Mouse (Mus musculus) neural tube, embryonic 12.5 days (tissue): ENCODE measurements around the gene Gm21887. TPM values are rescaled to one million over a fixed set of nuclear protein-coding genes. Genes with fewer than 3 reads are reported as not detected.
A peak's percentile ranks its signal among the peaks of the same experiment; 100 is the strongest.
"Not testable (repeated sequence)": the region's sequence is repeated elsewhere in the genome, so short reads cannot be mapped to it uniquely, and the experiment has no call there.

Experiments
- ATAC-seq: fragments of 200-750 bp; cut with Nextera tagmentation; 2 replicates; pipeline ENCODE4 v1.8.0; 2017; ENCODE audit warnings: low read depth, mild to moderate bottlenecking, moderate TSS enrichment, moderate library complexity; ENCODE audit not compliant: low FRiP score
- H3K27ac ChIP-seq: fragments of 300-500 bp; sonication (generic); 2 replicates; pipeline ENCODE4 v1.5.1; 2016
- H3K27me3 ChIP-seq: fragments of 300-500 bp; sonication (generic); replicated peaks from 2 replicates; pipeline ENCODE4 v1.6.1; 2016; ENCODE audit warnings: mild to moderate bottlenecking
- H3K36me3 ChIP-seq: fragments of 300-500 bp; sonication (generic); 2 replicates; pipeline ENCODE4 v1.6.1; 2016; ENCODE audit warnings: mild to moderate bottlenecking
- H3K4me1 ChIP-seq: fragments of 300-500 bp; sonication (generic); 2 replicates; pipeline ENCODE4 v1.6.1; 2016
- H3K4me2 ChIP-seq: fragments of 300-500 bp; sonication (generic); replicated peaks from 2 replicates; pipeline ENCODE4 v1.6.1; 2016; ENCODE audit warnings: mild to moderate bottlenecking
- H3K4me3 ChIP-seq: fragments of 300-500 bp; sonication (generic); 2 replicates; pipeline ENCODE4 v1.5.1; 2016
- H3K9ac ChIP-seq: fragments of 300-500 bp; sonication (generic); 2 replicates; pipeline ENCODE4 v1.6.1; 2016; ENCODE audit warnings: mild to moderate bottlenecking
- H3K9me3 ChIP-seq: fragments of 300-500 bp; sonication (generic); 2 replicates; pipeline ENCODE4 v1.6.1; 2016; ENCODE audit warnings: mild to moderate bottlenecking
- WGBS: fragments of 180-500 bp; shearing (Covaris S2); methylation state at CpG from one replicate; pipeline ENCODE4 v1.1.7; 2016; 5-methylcytosine and 5-hydroxymethylcytosine counted together
- polyA plus RNA-seq: library from polyadenylated mRNA; unstranded; fragments of >200 nt; fragmentation: Nextera tagmentation; extraction: Ambion mirVana; gene quantifications from 2 replicates; pipeline ENCODE4 v1.2.1, GENCODE M21; 2016

Gm21887 gene
- polyA plus RNA-seq, 1 experiment from 2014 or later = 240 TPM

- H3K9ac ChIP-seq, H3K27ac ChIP-seq, H3K27me3 ChIP-seq, H3K4me1 ChIP-seq: not testable (repeated sequence)
- WGBS = 58% methylated on average over 51 of the region's 51 CpGs
- peaks cover 66% of the 10 kb centered on the region for H3K36me3 ChIP-seq
- H3K4me2 ChIP-seq = peak overlapping the region; percentile 29
- peak overlapping the region; percentile 1; the same call in 1 of the 2 replicates for H3K4me3 ChIP-seq
- peak; percentile 93 for ATAC-seq
- H3K9me3 ChIP-seq = peaks cover 69% of the 10 kb centered on the region
These were observed 22.7 kb upstream of the Gm21887 start for GRCm38 (mm10) chrX:169986519-169987367.

DNA sequence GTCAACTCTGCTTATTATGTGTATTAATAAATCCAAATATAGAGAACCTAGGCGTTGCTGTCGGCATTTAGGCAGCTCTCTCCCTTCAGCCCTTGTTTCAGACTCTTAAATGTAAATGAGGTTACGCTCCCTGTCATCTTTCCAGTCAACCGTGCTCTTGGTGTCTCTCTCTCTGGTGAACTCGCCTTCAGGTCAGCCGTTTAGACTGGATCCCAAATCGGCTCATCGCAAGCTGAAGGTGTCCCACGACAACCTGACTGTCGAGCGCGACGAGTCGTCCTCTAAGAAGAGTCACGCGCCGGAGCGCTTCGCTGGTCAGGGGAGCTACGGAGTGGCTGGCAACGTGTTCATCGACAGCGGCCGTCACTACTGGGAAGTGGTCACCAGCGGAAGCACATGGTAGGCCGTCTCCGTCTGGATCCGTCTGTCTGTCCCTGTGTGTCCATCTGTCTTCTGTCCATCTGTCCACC lies 22.1 kb upstream of the Gm21887 start:
- peak; percentile 11 for ATAC-seq
- H3K9me3 ChIP-seq = peaks cover 63% of the 10 kb centered on the region
- H3K4me1 ChIP-seq, H3K27ac ChIP-seq, H3K9ac ChIP-seq, H3K27me3 ChIP-seq, H3K4me3 ChIP-seq, H3K4me2 ChIP-seq: not testable (repeated sequence)
- H3K36me3 ChIP-seq = peaks cover 59% of the 10 kb centered on the region
- 88% methylated on average over 28 of the region's 28 CpGs for WGBS

DNA sequence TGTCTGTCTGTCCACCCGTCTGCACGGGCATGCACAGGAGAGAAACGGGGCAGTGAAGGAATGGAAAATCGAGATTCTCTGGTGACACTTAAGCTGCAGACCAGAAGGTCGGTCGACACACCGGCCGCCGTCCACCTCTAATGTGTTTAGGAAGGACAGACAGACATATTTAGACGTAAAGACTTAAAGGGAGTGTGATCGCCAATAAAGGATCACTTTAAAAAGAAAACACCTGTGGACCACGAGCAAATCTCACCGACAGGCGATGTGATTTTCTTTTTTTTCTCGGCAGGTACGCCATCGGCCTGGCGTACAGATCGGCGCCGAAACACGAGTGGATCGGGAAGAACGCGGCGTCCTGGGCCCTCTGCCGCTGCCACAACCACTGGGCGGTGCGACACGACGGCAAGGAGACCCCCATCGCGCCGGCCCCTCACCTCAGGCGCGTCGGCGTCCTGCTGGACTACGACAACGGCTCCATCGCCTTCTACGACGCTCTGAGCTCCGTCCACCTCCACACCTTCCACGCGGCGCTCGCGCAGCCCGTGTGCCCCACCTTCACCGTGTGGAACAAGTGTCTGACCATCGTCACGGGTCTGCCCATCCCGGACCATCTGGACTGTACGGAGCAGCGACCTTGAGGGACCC lies 20.8 kb upstream of the Gm21887 start:
- Histone ChIP-seq H3K36me3 (peaks cover 48% of the 10 kb centered on the region), H3K4me3 (0 out of 2 replicates have a peak overlapping the region, but pooled peaks have one; percentile 0), H3K9me3 (peaks cover 50% of the 10 kb centered on the region)
- H3K4me2 ChIP-seq, H3K9ac ChIP-seq, H3K4me1 ChIP-seq, H3K27me3 ChIP-seq, H3K27ac ChIP-seq: not testable (repeated sequence)
- peak; percentile 7; the same call in 1 of the 2 replicates for ATAC-seq
- WGBS = 93% methylated on average over 56 of the region's 56 CpGs

DNA sequence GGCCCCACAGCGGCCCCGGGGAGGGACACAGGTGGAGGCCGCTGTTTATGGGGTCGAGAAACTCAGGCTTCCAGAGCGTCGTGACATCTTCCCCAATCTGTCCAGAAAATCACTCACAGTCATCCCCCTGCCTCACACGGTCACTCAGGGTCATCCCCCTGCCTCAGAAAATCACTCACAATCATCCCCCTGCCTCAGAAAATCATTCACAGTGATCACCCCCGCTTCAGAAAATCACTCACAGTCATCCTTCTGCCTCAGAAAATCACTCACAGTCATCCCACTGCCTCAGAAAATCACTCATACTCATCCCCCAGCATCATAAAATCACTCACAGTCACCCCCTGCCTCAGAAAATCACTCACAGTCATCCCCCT lies 20.3 kb upstream of the Gm21887 start:
- Histone ChIP-seq H3K4me3 (0 out of 2 replicates have a peak overlapping the region, but pooled peaks have one; percentile 0), H3K36me3 (peaks cover 44% of the 10 kb centered on the region), H3K9me3 (peaks cover 46% of the 10 kb centered on the region)
- not testable (repeated sequence) for H3K27ac ChIP-seq, H3K4me2 ChIP-seq, H3K27me3 ChIP-seq, H3K4me1 ChIP-seq, H3K9ac ChIP-seq
- ATAC-seq = peak; percentile 0; the same call in 1 of the 2 replicates
- WGBS = 84% methylated on average over 8 of the region's 8 CpGs

- H3K9ac ChIP-seq, H3K27me3 ChIP-seq, H3K4me3 ChIP-seq, H3K4me2 ChIP-seq, ATAC-seq, H3K4me1 ChIP-seq, H3K27ac ChIP-seq: not testable (repeated sequence)
- H3K9me3 ChIP-seq = peaks cover 38% of the 10 kb centered on the region
- H3K36me3 ChIP-seq = peaks cover 37% of the 10 kb centered on the region
- WGBS = 80% methylated on average over 56 of the region's 56 CpGs
These were observed 19.5 kb upstream of the Gm21887 start for GRCm38 (mm10) chrX:169989691-169990631.

- Histone ChIP-seq H3K36me3 (peaks cover 29% of the 10 kb centered on the region), H3K9me3 (peaks cover 30% of the 10 kb centered on the region)
- H3K27me3 ChIP-seq, H3K27ac ChIP-seq, H3K4me2 ChIP-seq, H3K4me1 ChIP-seq, H3K4me3 ChIP-seq, ATAC-seq, H3K9ac ChIP-seq: not testable (repeated sequence)
- 13% methylated on average over 15 of the region's 28 CpGs for WGBS
These were observed 18.2 kb upstream of the Gm21887 start for GRCm38 (mm10) chrX:169991128-169991873.

- not testable (repeated sequence) for H3K27ac ChIP-seq, H3K4me2 ChIP-seq, H3K27me3 ChIP-seq, ATAC-seq, H3K4me3 ChIP-seq, H3K9ac ChIP-seq, H3K4me1 ChIP-seq
- Histone ChIP-seq H3K9me3 (peaks cover 26% of the 10 kb centered on the region), H3K36me3 (peaks cover 25% of the 10 kb centered on the region)
- 20% methylated on average over 5 of the region's 15 CpGs for WGBS
These were observed 17.2 kb upstream of the Gm21887 start for GRCm38 (mm10) chrX:169992086-169992930.

DNA sequence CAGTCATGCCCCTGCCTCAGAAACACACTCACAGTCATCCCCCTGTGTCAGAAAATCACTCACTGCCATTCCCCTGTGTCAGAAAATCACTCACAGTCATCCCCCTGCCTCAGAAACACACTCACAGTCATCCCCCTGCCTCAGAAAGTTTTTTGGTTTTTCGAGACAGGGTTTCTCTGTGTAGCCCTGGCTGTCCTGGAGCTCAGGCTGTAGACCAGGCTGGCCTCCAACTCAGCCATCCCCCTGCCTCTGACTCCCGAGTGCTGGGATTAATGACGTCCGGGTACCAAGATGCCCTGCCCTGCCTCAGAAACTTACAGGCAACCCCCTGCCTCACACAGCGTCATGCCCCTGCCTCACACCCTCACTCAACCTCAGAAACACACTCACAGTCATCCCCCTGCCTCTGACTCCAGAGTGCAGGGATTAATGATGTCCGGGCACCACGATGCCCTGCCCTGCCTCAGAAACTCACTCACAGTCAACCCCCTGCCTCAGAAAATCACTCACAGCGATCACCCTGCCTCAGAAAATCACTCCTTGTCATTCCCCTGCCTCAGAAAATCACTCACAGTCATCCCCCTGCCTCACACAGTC lies 16.4 kb upstream of the Gm21887 start:
- H3K36me3 ChIP-seq = peaks cover 21% of the 10 kb centered on the region

DNA sequence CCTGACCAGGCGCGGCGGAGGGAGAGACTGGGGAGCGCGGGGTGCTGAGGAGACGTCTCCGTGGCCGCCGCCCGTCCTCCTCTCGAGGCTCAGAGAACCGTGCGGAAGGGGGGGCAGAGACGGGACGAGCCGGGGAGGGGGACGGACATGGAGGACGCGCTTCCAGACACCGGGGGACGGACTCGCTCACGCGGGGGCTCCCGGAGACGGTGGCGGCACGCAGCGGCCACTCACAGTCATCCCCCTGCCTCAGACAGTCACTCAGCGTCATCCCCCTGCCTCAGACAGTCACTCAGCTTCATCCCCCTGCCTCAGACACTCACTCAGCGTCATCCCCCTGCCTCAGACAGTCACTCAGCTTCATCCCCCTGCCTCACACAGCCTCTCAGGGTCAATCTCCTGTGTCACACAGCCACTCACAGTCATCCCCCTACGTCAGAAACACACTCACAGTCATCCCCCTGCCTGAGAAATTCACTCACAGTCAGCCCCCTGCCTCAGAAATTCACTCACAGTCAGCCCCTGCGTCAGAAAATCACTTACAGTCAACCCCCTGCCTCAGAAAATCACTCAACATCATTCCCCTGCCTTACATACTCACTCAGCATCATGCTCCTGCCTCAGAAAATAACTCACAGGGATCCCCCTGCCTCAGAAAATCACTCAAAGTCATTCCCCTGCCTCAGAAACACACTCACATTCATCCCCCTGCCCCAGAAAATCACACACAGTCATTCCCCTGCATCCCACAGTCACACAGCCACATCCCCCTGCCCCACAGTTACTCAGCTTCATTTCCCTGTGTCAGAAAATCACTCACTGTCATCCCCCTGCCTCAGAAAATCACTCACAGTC lies 15.2 kb upstream of the Gm21887 start:
- not testable (repeated sequence) for H3K4me3 ChIP-seq, H3K4me2 ChIP-seq, H3K27ac ChIP-seq, H3K4me1 ChIP-seq, H3K27me3 ChIP-seq, ATAC-seq, H3K9ac ChIP-seq
- peaks cover 13% of the 10 kb centered on the region for H3K36me3 ChIP-seq
- peaks cover 15% of the 10 kb centered on the region for H3K9me3 ChIP-seq
- 20% methylated on average over 3 of the region's 33 CpGs for WGBS

More for the DNA sequence above, 16.4 kb upstream of the Gm21887 start:
- not testable (repeated sequence) for H3K4me1 ChIP-seq, H3K27ac ChIP-seq, H3K9ac ChIP-seq, H3K4me2 ChIP-seq, H3K27me3 ChIP-seq, ATAC-seq, H3K4me3 ChIP-seq
- WGBS = 56% methylated on average over 4 of the region's 8 CpGs
- H3K9me3 ChIP-seq = peaks cover 22% of the 10 kb centered on the region
